Mouse (Mus musculus) 416B (cell line): Measurements from ENCODE around the gene Tubb3.
"Not testable (repeated sequence)": the region's sequence is repeated elsewhere in the genome, so short reads cannot be mapped to it uniquely, and the experiment has no call there.

Source experiments
- DNase-seq: peaks from one replicate; pipeline ENCODE4 v3.0.0; 2011; ENCODE audit warnings: low read depth

Tubb3 gene

DNA sequence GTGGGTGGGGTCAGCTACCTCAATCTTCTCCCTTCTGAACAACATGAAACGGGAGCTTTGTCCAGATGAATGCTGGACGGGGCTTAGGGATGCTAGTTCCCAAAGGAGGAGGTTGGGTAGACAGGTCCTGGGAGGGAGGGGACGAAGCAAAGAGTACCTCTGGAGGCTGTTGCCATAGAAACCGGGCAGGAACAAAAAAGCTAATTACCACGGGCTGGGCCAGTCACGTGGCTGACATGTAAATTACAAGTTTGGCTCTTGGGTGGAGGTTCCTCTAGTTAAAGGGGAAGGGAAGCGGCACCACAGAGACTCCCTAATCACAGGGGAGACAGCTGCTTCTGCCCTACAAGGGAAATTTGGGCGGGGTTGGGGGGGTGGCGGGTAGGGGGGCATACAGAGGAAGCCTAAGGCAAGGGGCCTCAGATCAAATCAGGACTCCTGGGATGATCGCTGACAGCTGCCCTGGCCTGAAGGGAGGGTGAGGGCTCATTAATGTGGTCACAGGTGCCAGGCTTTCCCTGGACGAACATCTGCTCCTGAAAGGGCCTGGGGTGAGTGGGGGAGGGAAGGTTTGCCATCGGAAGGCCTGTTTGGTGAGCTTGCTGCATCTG, 1.4 kb downstream of the Tubb3 start:
- no peak for DNase-seq

DNA sequence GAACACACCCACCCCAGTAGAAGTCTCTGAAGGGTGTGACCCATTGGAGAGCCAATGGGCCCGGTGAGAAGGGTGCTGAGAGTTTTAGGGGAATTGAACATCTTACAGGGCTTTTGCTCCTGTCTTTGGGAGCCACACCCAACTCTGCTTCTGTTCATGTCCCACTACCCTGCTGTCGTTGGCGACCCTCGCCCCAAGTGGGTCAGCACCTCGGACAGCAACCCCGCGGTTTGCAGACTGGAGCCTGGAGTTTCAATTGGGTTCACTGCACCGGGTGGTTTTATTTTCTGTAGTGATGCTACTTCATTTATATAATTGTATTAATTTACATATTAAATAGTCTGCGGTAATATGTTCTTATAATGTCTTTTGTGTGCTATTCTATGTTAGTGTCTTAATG, 3.0 kb downstream of the Tubb3 start:
- no peak for DNase-seq

DNA sequence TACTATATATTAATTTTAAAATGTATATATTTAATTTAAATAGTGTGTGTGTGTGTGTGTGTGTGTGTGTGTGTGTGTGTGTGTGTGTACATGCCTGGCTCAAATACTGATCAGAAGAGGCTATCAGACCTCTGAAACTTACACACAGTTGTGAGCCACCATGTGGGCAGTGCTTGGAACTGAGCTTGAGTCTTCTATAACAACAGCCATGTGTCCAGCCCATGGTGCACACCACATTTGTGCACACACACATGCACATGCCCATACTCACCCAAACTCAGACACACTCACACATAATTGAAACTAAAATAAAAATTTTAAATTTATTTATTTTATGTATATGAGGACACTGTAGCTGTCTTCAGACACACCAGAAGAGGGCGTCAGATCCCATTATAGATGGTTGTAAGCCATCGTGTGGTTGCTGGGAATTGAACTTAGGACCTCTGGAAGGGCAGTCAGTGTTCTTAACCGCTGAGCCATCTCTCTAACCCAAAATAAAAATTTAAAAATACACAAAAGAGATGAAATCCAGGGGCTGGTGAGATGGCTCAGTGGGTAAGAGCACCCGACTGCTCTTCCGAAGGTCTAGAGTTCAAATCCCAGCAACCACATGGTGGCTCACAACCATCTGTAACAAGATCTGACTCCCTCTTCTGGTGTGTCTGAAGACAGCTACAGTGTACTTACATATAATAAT, 3.9 kb downstream of the Tubb3 start:
- DNase-seq = not testable (repeated sequence)

DNA sequence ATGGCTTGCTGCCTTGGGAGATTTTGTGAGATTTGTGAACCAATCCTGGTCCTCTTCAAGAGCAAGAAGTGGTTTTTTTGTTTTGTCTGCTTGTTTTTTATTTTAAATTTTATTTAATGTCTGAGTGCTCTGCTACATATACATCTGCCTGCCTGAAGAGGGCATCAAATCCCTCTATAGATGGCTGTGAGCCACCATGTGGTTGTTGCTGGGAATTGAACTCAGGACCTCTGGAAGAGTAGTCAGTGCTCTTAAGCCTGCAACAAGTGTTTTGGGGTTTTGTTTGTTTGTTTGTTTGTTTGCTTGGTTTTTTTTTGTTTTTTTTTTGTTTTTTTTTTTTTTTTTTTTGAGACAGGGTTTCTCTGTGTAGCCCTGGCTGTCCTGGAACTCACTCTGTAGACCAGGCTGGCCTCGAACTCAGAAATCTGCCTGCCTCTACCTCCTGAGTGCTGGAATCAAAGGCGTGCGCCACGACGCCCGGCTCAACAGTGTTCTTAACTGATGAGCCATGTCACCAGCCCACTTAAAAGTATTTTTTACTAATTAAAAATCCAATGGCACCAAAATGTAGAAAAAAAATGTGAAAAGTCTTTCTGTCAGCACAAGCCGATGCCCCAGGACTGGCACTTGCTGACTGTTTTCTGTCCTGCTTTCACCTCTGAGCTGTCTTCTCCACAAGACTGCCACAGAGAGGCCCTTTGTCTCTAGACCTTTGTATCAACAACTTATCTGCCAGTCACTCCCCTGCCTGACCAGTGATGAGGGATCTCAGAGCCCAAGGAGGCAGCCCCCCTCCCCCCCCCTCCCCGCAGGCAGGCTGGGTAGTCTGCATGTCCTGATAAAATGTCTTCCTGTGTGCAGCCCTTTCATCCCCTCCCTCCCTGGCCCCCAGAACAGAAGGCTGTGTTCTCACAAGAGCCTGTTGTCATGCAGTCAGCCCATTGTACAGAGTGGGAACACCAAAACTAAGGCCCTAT, 5.0 kb downstream of the Tubb3 start:
- DNase-seq = peak; percentile 89

DNA sequence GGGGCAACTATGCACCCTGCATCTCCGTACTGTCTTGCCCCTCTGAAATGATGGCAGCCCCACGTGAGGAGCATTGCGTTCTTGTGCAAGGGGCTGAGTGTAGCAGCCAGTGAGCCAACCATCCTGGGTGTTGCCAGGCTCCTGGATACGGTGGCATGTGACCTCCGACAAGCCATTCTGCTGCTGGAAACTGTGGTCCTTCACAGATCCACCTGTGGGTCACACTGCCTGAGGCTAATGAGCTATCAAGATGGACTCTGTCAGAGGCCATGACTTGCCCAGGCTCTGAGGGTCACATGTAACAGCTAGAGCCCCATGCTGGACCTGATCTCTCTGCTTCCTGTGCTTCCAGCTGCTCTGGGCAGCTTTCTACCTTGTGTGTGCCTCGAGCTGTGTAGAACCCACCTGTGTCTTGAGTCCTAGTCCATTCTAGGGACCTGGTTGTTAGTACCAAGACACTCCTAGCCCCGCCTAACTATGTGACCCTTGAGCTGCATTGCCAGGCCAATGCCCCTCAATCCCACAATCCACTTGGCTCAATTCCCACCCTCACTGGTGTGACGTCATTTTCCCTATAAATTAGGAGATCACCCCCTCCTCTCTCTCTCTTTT, 5.8 kb downstream of the Tubb3 start:
- no peak for DNase-seq

DNA sequence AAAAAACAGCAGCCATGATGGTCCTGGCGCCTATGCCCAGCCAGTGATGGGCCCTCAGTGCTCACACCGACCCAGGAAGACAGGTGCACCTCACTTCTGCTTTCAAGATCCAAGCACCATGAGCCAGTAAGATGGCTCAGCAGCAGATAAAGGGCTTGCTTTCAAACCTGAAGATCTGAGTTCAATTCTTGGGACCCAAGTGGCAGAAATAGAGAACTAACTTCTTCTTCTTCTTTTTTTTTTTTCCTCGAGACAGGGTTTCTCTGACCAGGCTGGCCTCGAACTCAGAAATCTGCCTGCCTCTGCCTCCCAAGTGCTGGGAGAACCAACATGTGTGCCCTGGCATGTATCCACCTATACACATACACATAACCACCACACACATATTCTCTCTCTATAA, 8.5 kb downstream of the Tubb3 start:
- DNase-seq = no peak

DNA sequence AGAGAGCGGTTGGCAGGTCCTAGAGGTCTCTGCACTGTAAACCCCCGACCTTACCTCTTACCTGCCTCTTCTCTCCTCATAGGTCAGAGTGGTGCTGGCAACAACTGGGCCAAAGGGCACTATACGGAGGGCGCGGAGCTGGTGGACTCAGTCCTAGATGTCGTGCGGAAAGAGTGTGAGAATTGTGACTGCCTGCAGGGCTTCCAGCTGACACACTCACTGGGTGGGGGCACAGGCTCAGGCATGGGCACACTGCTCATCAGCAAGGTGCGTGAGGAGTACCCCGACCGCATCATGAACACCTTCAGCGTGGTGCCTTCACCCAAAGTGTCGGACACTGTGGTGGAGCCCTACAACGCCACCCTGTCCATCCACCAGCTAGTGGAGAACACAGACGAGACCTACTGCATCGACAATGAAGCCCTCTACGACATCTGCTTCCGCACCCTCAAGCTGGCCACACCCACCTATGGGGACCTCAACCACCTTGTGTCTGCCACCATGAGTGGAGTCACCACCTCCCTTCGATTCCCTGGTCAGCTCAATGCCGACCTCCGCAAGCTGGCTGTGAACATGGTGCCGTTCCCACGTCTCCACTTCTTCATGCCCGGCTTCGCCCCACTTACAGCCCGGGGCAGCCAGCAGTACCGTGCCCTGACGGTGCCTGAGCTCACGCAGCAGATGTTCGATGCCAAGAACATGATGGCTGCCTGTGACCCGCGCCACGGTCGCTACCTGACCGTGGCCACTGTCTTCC, 9.5 kb downstream of the Tubb3 start:
- no peak for DNase-seq

DNA sequence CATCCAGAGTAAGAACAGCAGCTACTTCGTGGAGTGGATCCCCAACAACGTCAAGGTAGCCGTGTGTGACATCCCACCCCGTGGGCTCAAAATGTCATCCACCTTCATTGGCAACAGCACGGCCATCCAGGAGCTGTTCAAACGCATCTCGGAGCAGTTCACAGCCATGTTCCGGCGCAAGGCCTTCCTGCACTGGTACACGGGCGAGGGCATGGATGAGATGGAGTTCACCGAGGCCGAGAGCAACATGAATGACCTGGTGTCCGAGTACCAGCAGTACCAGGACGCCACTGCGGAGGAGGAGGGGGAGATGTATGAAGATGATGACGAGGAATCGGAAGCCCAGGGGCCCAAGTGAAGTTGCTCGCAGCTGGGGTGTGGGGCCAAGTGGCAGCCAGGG, 10.1 kb downstream of the Tubb3 start:
- no peak for DNase-seq

DNA sequence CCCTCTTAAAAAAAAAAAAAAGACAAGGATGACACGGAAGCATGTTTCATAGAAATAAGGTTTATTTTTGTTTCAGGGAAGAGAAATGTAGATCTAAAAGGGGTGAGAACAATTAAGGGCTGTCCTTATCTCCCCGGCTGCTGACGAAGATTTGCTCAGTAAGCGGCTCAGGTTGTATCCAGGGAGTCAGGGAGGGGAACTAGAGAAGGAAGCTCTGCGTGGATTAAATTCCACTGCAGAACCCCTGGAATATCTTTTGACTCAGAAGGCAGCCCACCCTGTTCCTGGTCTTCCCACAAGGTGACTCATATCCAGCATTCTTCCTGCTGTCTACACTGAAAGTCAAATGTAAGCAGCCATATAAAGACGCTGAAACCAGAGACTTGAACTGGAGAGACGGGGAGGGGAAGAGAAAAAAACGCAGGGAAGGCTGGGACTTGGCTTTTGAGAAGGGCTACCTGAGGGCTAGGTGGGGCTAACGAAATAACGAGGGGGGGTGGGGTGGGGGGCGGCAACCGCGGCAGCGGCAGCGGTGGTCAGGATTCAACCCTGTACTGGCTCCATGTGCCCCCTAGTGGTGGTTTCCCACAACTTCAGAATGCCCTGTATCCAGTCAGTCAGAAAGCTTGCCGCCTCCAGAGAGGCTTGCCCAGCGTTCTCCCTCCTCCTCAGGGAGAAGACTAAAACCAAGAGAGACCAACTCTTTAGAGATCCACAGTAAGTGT, 11.0 kb downstream of the Tubb3 start:
- DNase-seq = peak; percentile 75

DNA sequence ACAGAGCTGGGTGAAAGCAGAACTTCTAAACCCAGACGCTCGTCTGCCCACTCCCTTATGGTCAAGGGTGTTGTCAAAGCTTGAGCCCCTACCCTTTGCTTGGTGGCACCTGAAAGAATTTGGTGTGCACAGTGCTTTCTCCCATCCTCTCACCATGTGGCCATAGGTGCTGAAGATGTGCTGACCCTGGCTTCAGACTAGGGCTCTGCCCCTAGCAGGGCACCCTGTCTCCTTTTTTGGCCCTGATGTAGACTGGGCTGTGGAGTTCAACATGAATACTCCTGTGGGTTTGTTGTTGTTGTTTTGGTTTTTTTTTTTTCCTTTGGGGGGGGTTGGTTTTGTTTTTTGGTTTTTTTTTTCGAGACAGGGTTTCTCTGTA, 11.5 kb downstream of the Tubb3 start:
- DNase-seq = no peak

DNA sequence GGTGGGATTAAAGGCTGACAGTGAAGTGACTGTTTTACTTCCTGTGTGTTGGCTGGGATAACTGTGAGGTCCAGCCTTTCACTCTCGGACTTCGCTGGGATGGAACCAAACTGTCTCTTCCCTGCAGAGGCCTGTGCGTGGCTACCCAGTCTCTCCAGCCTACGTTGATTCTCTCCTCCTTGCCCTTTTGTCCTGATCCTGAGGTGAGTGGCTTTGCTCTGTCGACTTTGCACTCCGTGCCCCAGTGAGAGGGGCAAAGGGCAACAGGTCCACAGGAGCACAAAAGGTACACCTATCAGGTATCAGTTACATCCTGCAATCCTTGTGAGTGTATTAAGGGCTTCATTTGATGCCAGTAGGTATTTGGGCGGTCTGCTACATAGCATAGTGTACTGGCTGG, 12.2 kb downstream of the Tubb3 start, which contains the start of gene Def8:
TSS of gene Def8 (plus strand) at position 87 of the 400 bp plus-strand sequence.
- DNase-seq = no peak

DNA sequence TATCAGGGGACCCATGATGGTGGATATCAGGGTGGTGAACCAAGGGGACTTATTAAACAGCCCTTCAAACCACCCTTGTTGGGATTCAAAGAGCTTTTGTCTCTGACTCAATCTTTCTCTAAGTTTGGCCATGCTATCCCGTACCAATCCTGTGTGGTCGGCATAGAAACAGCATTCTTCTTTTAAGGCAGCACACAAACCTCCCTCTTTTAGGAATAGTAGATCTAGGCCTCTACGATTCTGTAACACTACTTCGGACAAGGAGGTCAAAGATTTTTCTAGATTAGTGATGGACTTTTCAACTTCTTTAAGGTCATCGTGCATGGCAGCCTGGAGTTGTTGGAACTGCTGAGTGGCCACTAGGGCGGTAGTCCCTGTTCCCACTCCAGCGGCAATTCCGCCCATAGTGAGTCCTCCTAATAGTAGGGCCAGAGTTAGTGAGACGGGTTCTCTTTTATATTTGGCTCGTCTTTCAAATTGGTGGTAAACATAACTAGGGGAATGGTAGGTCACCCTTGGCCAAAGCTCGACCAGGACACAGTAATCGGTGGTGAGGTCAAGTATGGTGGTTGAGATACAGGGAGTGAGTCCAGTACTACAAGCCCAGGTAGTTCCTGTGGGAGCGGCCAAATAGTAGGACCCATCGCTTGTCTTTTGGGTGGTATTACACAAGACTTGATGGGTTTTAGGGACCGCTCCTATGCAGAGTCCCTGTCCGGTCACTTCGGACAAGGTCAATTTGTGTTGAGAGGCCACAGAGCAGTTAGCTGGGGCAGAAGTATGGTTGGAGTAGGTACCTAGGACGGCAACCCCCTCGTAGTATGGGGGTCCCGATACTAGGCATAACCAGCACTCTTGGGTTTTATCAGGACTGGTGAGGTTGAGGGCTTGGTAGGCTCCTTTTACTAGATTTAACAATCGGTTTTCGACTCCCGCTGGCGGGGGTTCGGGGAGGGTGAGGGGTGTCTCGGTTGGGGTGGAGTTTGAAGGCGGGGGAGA, 15.6 kb downstream of the Tubb3 start:
- no peak for DNase-seq

DNA sequence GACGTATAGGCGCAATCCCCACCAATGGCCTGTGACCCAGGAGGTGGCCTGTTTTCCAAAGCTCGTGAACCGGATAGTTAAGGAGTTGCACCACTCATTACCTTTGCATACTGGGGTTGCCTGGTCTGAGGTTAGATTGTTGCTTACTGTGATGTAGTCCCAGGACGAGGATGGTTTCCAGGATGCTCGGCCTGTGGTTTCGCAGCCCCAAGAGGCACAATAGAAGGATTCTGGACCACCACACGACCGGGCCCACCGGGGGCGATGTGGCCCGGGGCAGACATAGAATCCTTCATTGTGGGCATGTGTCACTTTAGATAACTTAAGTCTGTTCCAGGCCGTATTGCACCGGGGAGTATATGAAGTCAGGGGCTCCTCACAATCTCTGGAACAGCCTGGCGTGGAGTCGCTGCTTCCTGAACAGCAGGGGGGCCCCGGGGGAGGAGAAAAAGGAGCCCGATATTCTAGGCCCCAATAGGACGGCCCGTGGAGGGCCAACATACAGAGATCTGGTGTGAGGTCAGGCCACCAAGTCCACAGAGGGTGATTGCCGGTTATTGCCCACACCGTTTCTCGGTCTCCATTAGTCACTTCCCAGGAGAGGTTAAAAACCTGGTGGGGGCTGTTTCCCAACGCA, 16.5 kb downstream of the Tubb3 start:
- DNase-seq = no peak

DNA sequence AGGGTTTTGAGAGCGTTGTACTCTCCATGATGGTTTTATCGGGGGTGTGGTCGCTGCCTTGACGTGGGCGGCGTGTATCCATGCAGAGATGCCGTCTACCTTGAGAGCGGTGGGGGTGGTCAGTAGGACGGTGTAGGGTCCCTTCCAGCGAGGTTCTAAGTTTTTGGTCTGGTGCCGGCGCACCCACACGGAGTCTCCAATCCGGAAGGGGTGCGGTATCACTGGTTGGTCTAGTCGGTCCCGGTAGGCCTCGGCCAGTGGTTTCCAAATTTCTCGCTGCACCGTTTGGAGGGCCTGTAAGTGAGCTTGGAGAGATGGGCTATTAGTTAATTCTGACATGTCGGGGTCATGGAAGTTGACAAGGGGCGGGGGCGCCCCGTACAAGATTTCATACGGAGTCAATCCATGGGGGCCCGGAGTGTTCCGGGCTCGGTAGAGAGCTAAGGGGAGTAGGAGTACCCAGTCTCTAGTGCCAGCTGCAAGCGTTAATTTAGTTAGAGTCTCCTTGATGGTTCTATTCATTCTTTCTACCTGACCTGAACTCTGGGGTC, 17.2 kb downstream of the Tubb3 start:
- DNase-seq = no peak

DNA sequence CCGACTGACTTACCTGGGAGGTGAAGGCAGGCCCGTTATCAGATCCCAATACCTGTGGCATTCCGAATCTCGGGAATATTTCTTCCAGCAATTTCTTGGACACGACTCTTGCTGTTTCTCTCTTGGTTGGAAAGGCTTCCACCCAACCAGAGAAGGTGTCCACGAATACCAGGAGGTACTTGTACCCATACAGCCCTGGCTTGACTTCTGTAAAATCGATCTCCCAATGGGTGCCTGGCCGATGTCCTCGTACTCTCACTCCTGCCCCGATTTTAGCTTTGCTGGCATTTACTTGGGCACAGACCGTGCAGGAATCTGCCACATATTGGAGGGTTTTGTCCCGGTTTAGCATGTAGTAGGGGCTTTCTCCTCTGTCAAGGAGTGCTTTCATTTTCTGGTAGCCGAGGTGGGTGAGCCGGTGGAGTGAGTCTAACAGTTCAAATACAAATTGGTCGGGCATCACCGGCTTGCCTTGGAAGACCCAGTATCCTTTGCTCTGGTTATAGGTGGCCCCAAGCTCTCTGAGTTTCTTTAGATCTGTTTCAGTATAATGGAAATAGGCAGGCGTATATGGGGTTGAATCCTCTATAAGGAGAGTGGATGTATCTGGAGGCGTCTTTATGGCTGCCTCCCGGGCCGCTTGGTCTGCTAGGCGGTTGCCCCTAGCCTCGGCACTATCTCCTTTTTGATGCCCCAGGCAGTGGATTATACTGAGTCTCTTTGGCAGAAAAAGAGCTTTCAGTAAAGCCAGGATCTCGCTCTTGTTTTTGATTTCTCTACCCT, 17.9 kb downstream of the Tubb3 start:
- DNase-seq = no peak

DNA sequence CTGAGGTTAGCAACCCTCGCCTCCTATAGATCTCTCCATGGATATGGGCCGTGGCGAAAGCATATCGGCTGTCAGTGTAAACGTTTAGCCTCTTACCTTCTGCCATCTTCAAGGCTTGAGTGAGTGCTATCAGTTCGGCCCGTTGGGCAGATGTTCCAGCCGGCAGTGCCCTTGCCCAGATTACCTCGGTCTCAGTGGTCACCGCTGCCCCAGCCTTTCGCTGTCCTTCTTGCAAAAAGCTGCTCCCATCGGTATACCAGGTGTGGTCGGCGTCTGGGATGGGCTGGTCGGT, 18.4 kb downstream of the Tubb3 start:
- not testable (repeated sequence) for DNase-seq

DNA sequence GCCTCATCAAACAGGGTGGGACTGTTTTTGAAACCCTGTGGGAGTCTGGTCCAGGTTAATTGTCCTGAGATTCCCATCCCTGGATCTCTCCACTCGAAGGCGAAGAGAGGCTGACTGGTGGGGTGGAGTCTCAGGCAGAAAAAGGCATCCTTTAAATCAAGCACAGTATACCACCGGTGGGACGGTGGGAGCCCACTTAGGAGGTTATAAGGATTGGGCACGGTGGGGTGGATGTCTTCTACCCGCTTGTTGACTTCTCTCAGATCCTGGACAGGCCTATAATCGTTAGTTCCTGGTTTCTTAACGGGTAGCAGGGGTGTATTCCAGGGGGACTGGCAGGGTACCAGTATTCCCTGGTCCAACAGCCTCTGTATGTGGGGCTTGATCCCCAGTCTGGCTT, 19.7 kb downstream of the Tubb3 start:
- DNase-seq = not testable (repeated sequence)

DNA sequence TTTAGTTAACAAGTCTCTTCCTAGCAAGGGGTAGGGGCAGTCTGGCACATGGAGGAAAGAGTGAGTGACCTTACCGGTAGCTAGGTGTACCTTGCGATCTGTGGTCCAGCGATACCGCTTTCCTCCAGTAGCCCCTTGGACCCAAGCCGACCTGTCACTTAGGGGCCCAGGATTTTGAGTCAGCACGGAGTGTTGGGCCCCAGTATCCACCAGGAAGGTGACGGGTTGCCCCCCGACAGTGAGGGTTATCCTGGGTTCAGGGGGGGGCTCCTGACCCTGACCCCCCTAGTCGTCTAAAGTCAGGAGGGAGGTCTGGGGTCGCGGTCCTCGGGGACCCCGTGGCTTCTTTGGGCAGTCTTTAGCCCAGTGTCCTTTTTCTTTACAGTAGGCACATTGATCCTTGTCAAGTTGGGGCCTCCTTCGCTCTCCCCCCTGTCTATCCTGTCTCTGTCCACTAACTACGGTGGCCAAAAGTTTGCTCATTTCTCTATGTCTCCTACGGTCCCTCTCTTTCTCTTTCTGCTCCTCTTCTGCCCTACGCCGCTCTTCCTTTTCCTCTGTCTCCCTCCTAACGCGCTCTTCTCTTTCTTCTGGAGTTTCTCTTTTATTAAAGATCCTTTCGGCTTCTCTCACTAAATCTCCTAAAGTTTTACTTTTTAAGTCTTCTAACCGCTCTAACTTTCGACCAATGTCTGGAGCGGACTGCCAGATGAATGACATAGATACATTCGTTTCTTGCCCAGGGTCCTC, 20.6 kb downstream of the Tubb3 start:
- DNase-seq = no peak
